Mouse (Mus musculus): ENCODE measurements around the gene Gm4969.
"Not testable (repeated sequence)": the region's sequence is repeated elsewhere in the genome, so short reads cannot be mapped to it uniquely, and the experiment has no call there.

Gene Gm4969

DNA sequence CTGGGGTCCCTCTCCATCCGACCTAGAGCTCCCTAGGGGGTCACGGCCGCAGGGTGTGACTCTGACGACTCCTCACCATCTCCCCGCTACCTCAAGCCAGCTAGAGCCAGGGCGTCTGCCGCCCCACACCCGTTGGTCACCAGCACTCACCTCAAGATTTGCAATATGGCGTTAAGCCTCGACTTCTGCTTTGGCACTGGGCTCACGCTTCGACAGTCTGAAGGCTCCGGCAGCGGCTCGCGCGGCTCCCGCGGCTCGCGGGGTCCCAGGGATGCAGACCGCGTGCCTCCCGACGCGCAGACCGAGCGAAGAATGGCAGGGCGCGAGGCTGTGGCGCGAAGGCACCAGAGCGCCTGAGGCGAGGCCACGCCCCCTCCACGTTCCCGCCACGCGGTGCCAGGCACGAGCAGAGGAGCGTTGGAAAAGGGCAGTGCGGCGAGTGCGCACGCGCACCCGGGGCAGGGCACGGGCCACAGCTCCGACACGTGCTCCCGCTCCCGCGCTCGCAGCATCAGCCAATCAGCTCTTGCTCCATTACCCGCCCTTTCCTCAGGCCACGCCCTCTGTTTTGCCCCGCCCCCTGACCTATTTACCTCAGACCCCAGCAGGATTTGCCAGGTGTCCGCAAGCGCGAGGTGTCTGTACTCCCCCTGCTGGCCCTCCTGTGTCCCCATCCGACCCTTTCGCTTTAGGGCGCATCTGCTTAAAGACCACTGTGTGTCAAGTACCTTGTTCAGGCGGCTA is at the start of gene Gm4969:
Gm4969 (minus strand) TSS at position 341 of the 744 bp plus-strand sequence.
- no peak for DNase-seq (ENCODE audit: low read depth)

DNA sequence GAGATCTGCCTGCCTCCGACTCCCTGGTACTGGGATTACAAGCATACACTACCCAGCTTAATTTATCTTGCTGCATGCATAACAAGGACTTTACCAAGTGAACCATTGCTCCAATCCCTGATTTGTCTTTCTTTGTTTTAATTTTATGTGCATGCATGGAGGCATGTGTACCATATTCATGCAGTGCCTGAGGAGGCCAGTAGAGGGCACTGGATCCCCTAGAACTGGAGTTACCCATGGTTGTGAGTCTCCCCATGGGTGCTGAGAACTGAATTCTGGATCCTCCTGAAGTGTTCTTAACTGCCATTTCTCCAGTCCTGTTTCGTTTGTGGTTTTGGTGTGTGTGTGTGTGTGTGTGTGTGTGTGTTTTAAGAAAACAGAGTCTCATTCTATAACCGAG is 48.8 kb upstream of the Gm4969 start:
- no peak for DNase-seq (ENCODE audit: low read depth)

DNA sequence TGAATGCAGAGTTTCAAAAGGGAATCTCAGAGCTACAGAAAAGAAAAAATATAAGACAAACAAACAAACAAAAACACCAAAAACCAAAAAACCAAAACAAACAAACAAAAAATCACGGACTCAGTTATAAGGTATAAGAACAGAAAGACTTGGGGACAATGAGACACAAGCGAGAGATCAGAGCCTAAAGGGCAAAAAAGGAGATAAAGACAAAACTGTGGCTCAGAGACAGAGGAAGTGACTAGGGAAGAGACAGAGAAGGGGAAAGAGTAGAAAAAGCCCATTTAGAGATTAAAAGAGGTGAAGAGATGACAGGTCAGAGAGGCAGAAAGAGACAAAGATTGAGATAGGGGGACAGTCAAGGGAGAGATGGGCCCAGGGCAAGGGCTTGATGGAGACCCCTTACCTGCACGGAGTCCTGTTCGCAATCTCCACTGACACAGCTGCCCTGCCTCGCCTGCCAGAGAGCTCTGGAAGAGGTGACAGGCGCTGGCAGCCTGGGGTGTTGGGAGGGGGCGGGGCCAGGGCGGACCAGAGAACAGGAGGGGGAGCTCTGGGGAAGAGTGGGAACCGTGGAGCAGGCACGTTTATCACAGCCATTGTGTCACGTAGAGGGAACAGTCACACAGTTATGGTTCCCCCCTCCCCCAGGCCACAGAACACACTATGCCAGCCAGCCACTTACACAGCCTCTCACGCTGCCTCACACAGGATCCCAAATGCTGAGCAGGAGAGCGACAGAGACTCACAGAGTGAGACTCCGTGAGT is 47.7 kb upstream of the Gm4969 start, which contains the start of gene Gipr:
Gipr (minus strand) TSS at position 472 of the 768 bp plus-strand sequence.
- DNase-seq (ENCODE audit: low read depth): no peak

DNA sequence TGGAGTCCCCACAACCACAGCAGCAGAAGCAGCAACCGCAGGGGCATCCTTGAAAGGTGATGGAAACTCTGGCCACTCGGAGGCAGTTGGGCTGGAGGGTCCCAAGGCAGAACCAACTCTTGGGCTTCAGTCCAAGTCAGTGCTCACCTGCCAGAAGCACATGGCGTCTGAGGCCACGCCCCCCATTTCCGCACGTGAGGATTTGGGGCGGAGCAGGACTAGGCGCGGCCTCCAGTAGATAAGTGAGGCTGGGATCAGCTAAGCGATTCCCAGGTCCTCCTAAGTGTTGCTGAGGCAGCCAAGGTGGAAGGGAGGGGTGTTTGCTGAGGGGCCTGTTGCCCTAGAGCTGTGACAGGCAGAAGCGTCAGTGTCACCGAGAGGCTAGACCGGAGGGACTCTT is 46.8 kb upstream of the Gm4969 start:
- DNase-seq (ENCODE audit: low read depth): no peak

DNA sequence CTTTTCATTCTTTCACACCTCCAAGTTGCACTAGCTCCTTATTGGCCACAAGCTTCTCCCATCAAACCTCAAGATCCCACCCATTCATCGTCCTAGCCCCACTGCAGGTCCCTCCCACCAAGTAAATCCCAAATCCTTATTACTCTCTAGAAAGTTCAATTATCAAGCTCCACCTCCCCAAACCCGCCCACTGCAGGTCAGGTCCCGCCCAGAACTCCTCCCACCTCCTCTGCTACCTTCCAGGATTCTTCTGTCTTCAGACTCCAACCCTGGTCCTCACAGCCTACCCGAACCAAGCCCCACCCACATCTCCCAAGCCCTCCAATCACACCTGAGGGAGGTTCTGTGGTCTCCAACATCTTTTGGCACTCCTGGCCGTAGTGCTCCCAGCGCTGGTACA is 46.0 kb upstream of the Gm4969 start:
- DNase-seq (ENCODE audit: low read depth): no peak

DNA sequence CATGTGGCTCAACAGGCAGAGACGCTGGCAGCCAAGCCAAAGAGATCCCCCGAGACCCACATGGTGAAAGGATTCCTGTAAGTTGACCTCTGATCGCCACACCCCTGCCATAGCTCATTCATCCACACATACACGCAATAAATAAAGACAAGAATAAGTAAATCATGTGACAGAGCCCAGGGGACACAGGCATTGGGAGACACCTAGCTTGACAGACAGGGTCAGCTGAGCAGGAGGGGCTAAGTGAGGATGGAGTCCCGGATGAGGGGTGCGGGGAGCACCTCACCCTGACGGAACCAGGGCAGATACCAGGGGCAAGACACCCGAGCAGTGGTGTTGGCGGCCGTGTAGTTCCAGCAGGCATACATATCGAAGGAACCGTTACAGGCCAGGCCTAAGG is 45.6 kb upstream of the Gm4969 start:
- DNase-seq (ENCODE audit: low read depth): peak; percentile 40

DNA sequence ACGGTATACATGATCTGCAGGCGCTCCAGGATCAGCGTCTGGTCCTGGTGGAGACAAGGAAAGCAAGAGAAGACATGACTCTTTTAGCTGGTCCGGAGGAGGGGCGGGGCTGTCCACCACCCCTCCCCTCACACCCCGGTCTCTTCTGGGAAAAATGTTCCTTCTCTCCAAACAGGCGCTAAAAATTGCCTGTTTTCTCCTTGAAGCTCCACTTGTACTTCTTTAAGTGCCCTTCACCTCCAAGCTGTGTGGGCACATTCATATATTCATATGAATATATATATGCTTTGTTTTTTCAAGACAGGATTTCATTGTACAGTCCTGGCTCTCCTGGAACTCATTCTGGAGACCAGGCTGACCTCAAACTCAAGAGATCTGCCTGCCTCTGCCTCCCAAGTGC is 44.8 kb upstream of the Gm4969 start:
- no peak for DNase-seq (ENCODE audit: low read depth)

DNA sequence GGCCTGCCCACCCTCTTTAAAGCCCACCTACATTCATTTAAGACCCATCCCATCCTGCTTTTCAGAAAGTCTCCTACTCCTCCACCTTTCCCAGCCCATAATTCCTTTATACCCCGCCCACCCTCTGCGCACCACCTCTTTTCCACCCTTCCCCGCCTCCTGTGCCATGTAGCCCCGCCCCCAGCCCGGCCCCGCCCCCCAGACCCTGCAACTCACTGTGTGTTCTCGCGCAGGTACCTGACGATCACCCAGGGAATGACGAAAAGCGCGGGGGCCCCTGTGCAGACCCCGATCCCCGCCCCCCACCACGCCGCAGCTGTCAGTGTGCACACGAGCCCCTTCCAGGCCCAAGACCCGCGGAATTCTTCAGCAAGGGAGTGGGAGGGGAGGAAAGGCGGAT is 41.9 kb upstream of the Gm4969 start:
- DNase-seq (ENCODE audit: low read depth): no peak

DNA sequence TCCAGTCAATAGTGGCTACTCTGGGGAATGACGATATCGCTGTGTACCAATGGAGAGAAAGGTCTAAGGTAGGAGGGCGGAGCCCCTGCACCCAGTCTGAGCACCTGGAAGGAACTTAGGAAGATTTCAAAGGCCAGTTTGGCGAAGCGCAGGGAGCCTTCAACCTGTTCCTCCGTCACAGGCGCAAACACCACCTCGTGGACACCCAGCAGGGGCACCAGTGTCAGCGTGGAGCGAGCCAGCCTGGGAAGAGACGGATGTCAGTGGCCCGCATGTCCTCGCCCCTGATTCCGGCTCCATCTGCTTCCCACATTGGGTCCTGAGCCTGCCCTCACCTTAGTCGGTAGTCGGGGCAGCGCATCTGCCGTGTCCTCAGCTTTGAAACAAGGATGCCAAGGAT is 41.2 kb upstream of the Gm4969 start:
- no peak for DNase-seq (ENCODE audit: low read depth)

DNA sequence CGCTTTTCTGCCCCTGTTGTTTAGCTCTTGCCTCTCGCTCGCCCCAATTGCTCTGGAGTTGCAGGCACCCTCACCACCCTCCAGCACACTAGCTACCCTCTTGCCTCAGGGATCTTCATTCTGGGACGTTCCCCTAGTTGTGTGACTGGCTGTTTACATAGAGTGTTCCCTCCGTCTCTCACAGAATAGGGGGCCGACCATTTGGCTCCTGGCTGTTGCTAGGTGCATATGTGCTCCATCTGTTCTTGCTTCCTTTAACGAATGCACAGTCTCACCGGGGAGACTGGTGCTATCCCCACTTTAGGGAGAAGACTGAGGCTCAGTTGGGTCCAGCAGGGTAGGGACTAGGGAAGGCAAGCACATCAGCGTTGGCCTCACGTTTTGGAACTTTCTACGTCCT is 40.4 kb upstream of the Gm4969 start:
- no peak for DNase-seq (ENCODE audit: low read depth)

DNA sequence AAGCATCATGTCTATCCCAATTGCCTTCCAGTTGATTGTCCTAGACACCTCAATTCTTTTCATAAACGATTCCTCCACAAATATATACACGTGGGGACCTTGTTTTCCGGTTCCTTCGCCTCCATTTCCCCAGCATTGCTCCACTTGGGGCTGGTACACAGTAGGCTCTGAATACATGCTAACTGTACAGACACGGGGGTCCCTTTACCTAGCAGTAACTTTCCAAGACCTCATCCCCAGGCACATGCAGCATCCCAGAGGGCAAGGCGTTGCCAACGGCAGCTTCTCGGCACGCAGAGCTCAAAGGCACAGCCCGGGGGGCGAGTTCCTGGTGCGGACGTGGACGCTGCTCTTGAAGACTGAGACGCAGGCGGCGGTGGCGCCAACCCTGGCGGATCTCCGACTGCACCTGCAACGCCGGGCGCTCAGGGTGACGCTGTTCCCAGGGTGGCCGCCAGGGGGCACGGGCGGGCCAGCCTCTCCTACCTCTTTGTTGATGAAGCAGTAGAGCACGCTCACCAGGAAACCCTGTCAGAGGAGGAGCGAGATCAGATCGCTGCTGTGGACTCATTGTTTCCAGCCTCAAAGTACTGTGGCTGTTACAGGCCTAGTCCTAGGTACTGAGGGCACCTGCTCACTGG is 39.1 kb upstream of the Gm4969 start:
- peak; percentile 51 for DNase-seq (ENCODE audit: low read depth)

DNA sequence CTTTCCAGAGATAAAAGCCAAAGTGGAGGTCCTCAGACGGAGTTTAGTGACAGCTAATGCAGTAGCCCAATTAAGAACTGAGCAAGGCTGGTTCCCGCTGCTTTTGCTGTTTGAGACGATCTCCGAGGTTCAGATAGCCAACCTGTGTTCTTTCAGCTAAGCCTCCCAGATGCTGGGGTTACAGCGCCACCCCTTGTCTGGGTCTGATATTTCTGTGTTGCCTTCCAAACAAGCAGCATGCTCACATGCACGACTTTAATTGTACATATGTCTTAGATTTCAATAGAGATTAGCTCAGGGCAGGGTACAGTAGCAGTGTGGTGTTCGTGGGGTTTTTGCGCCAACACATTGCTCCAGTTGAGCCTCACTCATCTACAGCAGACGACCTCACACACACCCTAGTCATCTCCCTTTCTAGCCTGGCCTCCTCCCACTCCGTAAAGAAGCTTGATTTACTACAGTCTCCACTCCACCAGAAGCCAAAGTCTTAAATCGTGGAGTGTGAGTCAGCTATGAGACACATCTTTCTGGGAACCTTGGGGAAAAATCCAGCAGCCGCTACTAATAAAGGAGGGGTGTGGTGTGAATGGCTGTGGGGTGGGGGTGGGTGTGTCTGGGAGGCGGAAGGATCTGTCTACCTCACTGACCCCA is 37.8 kb upstream of the Gm4969 start:
- DNase-seq (ENCODE audit: low read depth): peak; percentile 91

DNA sequence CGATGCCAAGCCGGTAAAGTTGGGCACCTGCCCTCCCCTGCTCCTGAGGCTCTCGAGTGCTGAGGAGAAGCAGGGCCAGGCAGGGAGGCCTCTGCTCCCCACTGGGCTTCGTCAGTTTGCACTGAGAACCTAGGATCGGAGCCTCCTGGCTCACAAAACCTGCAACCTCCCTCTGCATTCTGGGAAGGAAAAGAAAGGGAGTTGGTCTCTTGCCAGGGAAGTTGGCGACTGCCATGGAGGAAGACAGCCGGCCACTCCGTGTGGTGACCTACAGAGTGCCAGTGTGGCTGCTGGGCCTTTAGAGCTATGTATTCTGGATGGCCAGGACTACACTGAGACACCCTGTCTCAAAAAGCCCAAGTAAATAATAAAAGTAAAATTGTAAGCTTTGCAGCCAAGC is 36.6 kb upstream of the Gm4969 start:
- no peak for DNase-seq (ENCODE audit: low read depth)

DNA sequence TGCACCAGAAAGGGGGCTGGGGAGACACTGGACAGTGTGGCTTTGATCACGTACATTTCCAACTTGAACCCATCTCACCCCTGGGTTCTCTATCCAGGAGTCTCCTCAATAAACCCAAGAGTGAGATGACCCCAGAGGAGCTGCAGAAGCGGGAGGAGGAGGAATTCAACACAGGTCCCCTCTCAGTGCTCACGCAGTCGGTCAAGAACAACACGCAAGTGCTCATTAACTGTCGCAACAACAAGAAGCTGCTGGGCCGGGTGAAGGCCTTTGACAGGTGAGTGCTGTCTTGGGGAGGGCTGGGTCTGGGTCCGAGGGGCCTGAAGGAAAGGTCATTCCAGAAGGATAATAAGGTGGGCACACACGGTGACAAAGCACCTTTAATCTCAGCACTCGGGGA is 33.0 kb upstream of the Gm4969 start:
- not testable (repeated sequence) for DNase-seq (ENCODE audit: low read depth)

DNA sequence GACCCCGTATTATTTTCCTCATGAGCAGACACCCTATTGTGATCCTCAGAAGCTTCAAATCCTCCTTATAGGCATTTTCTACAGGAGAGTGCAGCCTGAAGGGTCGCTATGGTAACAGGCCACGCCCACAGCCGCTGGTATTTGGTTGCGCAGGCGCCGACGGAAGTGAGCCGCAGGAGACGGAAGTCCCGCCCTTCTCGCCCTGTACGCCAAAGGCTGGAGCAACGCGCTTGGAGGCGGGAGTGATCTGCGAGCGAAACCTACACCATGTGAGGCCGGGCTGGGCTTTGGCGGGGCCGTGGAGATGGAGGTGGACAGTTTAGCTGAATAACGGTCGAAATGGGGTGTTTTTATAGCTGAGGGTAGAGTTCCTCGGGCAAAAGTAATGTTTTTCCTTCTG is 31.5 kb upstream of the Gm4969 start, which contains the start of gene Snrpd2:
Snrpd2 (plus strand) TSS at position 97 of the 400 bp plus-strand sequence.
- DNase-seq (ENCODE audit: low read depth): peak; percentile 98

DNA sequence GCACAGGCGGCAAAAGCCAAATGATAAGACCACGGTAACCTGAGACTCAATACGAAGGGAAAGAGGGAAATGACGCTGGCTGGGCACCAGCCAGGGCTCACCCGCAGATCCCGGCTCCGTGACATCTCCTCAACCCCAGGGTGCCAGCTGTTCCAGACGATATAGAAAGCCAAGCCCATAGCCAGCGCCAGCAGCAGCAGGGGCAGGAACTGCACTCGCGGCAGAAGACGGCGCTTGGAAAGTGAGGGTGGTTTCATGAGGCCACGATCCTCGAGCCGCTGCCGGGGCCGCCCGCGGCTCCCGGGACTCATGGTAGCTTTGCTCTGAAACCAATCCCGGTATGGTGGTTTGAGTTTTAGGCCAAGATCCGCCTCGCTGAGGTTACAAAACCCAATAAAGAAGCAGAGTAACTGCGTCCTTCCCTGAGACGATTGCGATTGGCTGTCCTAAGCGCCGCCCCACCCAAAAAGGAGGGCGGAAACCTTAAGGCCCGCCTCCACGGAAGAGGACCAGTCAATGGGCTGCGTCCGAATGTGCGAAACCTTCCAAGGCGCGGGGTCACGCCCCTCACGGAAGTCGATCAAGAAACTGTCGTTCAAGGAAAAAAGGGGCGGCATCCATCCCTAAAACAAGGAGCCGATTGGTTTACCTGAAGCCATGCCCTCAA is 30.8 kb upstream of the Gm4969 start, which contains the start of gene Qpctl:
Qpctl (minus strand) TSS at position 417 of the 667 bp plus-strand sequence.
- DNase-seq (ENCODE audit: low read depth): peak; percentile 99

DNA sequence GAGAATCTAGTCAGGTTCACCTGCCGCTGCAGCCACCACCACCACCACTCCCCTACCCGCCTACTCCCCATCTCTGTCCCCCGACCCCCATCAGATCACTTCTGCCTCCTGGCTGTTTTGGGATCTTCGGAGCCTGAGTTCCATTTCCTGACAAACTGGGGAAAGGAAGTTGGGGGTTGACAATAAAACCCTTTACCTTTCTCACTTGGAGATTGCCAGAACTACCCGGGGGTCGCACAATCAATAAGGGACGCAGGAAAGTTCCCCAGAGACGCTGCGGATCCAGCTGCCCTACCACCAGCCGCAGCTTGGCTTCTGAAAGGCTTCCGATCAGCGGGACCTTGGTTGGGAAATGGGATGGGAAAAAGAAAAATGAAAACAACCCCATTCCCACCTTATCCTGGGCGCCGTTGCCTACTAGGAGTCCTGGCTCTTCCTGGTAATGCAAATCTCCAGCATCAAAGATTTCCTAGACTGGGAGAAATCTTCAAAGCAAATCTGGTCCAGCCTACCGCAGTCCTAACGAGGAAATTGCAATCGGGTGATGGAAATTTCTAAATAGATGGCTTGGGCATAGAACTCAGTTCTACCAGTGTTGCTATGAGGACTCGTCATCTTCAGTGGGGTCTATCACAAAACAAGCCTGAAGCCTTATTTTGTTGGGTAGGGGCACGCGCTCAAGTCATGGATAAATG is 30.2 kb upstream of the Gm4969 start:
- no peak for DNase-seq (ENCODE audit: low read depth)

DNA sequence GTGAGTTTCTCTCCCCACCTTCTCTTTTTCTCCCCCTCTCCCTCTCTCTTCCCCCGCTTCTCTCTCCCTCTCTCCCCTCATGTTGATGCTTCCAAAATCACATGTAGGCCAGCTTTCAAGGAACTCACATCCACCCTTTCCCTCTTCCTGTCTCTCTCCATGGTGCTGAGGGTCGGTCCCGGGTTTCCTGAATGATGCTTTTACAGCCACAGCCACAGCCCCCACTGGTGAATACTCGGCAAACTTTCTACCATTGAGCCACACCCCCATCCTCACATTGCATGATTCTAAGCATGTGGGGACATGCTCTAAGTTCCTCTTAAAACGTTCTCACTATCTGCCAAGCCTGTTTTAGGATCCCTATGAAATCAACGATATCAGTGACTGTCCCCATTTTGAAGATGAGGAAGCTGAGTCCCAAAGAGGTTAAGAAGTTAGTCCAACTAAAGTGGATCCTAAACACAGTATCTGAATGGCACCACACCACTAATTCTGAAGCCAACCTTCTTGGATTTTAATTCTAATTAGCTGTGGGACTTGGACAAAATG is 29.4 kb upstream of the Gm4969 start:
- DNase-seq (ENCODE audit: low read depth): peak; percentile 59

DNA sequence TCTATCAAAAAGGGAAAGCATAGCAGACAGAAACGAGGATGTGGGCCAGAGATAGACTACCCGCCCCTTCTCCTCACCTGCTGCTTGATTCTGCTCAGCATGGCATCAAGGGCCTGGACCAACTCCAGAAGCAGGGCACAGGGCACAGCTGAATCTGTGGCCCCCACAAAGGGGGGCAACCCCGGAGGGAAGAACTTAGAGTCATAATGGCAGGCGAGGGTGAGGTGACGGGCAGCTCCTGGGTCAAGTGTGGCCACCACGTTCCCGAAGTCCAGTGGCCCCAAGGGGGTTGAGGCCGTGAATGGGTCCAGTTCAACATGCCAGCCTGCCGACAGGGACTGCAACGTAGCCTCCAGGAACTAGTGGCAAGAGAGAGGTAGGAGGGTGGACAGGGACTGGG is 28.6 kb upstream of the Gm4969 start:
- no peak for DNase-seq (ENCODE audit: low read depth)

DNA sequence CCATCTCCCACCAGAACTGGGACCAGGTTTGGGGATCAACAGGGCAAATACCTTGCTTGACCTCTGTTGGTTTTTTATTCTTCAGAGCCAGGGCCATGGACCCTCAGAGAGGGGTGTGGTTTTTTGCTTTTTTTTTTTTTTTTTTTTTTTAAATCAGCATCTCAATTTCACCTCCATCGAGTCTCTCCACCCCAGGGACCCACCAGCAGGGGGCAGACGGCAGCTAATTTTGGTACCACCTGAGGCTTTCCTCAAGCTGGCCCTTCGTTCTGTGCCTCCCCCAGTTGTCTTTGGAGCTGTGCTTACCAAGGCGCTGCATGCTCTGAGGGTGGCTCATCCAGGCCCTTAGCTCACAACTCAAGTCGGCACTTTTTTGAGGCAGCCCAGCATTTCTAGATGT is 19.2 kb upstream of the Gm4969 start:
- DNase-seq (ENCODE audit: low read depth): peak; percentile 91

Measured in NIH3T3 (cell line).